Mouse (Mus musculus) embryonic fibroblast, embryonic 13.5 days (primary cell): ENCODE measurements around the gene Cd248.

Experiments used
- CTCF ChIP-seq: IDR thresholded peaks from 2 replicates; pipeline ENCODE4 v1.5.1; 2011; ENCODE audit warnings: mild to moderate bottlenecking, control low read depth, low read length, moderate library complexity, borderline replicate concordance; ENCODE audit not compliant: insufficient read depth
- POLR2A ChIP-seq: IDR thresholded peaks from 2 replicates; pipeline ENCODE4 v1.6.1; 2011; ENCODE audit warnings: low read depth, mild to moderate bottlenecking, control low read depth, low read length, moderate library complexity

- TF ChIP-seq POLR2A (peak; percentile 96), CTCF (no peak)
Measured at GRCm38 (mm10) chr19:5067867-5068569, at the start of gene Cd248.
